Mouse (Mus musculus) E14TG2a.4 (cell line): ENCODE data around the gene Rfx8.

Experiments
- CTCF ChIP-seq: conservative IDR thresholded peaks from 2 replicates; pipeline ENCODE4 v1.5.1; 2014; ENCODE audit warnings: low read length
- POU5F1 ChIP-seq: IDR thresholded peaks from 2 replicates; pipeline ENCODE4 v1.6.1; 2014; ENCODE audit warnings: low read length, borderline replicate concordance

GRCm38 (mm10) chr1:39756952-39757351 is 36.2 kb upstream of the Rfx8 start:
- TF ChIP-seq CTCF (no peak), POU5F1 (no peak)
